Mouse (Mus musculus): ENCODE data around the gene Fance. TPM values are rescaled to one million over a fixed set of nuclear protein-coding genes. Genes with fewer than 3 reads are reported as not detected.
"Not testable (repeated sequence)": the region's sequence is repeated elsewhere in the genome, so short reads cannot be mapped to it uniquely, and the experiment has no call there.

Fance gene
- total RNA-seq, 2 experiments from 2014 or later: 25.2 to 27.9 TPM

DNA sequence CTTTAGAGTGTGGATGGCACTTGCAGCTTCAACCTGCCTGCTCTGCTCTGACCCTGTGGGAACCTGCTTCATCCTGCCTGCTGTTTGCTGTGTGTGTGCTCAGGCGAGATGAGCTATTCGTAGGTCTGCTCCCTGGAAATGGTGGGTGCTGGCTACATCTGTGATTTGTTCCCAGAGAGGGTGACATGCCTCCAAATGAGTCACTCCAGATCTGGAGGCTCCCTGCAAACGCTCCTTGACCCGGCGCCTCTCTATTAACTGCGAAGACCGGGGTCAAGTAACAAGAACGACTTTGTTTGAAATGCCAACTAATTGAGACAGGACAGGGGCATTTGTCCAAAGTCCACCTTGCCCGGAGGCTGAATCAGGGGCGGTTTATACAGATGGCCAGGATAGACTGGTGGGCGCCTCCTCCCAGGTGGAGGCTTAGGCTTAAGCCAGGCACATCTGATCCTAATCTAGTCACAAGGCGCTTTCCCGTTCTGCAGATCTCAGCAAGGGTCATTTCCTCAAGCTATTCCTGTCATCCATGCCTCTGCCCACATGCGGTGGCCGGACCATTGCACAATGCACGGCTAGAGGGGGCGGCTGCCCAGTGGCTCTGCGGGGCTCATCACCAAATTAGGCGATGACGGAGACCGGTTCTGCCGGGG, 14.5 kb downstream of the Fance start:
- DNase-seq: no peak

GRCm38 (mm10) chr17:28328366-28328928, 15.1 kb downstream of the Fance start, which contains the start of gene Rpl10a:
TSS of gene Rpl10a (plus strand) at chr17:28328471.
- peak; percentile 97 for DNase-seq

GRCm38 (mm10) chr17:28328946-28329345, 15.6 kb downstream of the Fance start:
- no peak for DNase-seq

GRCm38 (mm10) chr17:28329503-28330231, 16.3 kb downstream of the Fance start:
- DNase-seq: no peak

DNA sequence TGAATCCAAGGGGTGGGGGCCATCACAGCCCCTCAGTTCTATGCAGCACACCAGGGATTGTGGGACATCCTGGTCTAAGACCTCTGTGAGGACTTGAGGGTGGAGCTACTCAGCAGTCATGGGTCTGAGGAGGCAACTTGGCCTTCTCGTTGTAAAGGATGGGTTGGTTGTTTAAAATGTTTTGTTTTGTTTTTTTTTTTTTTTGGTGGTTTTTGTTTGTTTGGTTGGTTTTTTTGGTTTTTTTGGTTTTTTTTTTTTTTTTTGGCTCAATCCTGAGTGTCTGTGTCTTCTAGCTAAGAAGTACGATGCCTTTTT, 16.9 kb downstream of the Fance start:
- DNase-seq: no peak

DNA sequence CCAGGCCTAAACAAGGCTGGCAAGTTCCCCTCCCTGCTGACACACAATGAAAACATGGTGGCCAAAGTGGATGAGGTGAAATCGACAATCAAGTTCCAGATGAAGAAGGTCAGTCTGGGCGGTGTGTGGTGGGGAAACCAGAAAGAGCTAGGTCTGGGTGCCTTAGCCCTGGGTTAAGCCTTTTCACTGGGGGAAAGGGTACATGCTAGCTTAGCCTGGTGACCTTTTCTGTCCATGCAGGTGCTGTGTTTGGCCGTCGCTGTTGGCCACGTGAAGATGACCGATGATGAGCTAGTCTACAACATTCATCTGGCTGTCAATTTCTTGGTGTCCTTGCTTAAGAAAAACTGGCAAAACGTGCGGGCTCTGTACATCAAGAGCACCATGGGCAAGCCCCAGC, 17.3 kb downstream of the Fance start:
- DNase-seq: not testable (repeated sequence)

DNA sequence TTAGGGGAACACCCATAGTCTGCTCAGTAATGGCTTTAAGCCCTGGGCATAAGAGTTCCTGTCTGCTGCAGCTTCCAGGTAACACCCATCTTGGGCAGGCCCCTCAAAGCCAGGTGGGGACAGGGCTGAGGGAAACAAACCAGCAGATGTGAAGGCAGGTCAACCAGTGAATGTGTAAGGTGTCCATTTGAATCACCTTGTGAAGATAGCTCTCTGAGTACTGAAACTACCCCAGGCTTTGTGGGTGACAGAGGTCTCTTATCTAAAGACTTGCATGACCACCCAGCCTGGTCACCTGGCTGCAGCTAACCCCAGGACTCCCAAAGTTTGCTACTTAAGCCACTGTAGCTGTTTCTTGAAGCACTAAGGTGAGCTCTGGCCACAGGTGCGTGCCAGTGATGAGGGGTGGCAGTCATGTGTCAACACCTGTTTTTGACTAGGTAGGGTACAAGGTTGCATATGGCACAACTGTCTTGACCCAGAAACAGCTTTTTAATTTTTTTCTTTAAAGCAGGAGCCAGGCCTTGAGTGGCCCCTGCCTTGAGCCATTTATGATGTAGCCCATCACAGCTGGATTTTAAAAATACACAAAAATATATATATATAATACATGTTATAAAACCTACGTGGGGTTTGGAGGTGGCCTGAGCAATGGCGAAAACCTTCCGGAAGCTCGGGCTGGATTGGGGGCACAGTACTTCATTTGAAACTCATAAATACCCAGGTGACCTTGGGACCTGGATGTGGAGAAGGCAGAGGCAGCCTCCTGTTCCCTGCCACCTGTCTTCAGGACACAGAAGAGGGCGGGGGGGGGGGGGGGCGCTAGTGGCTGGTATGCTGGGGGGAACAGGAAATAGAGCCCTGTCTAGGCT, 18.2 kb downstream of the Fance start:
- no peak for DNase-seq

GRCm38 (mm10) chr17:28332113-28332914, 19.0 kb downstream of the Fance start:
- no peak for DNase-seq

- no peak for DNase-seq
Observed at GRCm38 (mm10) chr17:28332915-28333546, 19.7 kb downstream of the Fance start.

DNA sequence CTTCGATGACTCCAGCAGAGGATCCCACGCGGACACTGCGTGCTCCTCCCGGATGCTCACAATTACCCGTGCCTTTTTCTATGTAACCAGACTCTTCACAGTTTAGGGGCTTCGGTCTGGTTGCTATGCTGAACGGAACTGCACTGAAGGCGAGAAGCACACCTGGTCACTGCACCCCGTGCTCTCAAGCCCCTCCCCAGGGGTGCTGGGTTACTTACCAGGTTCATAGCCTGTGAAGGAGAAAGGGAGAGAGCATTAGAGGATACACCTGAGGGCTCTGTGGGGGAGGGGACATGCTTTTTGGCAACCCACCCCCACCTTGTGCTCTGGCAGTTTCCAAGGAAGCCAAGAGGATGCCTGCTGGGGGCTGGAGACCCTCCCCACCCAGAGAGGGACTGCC, 21.9 kb downstream of the Fance start:
- DNase-seq: no peak

GRCm38 (mm10) chr17:28337547-28337946, 24.2 kb downstream of the Fance start:
- no peak for DNase-seq

DNA sequence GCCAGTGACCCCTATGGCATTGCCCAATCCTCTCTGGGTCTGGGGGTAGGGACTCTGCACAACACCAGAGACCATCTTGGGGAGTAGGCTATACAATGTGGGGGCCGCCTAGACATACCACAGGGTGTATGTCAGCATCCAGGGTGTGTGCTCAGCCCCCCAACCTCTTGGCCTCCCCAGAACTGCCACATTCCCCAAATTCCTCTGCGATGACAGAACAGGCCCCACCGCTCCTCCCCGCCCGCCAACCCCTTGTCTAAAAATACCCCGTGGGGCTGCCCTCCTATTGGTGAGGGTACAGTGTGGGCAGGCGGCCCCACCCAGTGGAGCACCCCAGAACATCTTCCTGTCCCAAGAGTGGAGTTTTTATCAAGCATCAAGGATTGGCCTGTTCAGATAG, 27.3 kb downstream of the Fance start:
- DNase-seq: no peak

DNA sequence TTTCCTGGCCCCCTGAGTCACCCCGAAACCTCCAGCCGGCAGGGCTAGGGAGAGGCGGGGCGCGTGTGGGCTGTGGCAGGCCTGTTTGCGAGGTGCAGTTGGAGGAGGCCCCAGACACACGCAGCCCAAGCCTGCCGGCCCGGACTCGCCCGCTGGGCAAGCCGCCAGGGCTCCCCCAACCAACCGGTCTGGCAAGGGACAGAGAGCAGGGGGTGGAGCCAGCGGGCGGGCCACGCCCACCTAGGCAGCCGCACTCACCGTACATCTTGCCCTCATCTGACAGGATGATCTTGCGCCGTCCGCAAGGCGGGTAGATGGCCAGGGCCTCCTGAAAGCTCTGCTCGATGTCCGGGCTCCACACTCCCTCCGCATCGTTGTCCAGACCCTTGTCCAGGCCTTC, 27.8 kb downstream of the Fance start:
- DNase-seq: peak; percentile 63 to 72

GRCm38 (mm10) chr17:28344050-28344607, 30.8 kb downstream of the Fance start:
- no peak for DNase-seq

- no peak for DNase-seq
Observed at GRCm38 (mm10) chr17:28344670-28345069, 31.4 kb downstream of the Fance start.

DNA sequence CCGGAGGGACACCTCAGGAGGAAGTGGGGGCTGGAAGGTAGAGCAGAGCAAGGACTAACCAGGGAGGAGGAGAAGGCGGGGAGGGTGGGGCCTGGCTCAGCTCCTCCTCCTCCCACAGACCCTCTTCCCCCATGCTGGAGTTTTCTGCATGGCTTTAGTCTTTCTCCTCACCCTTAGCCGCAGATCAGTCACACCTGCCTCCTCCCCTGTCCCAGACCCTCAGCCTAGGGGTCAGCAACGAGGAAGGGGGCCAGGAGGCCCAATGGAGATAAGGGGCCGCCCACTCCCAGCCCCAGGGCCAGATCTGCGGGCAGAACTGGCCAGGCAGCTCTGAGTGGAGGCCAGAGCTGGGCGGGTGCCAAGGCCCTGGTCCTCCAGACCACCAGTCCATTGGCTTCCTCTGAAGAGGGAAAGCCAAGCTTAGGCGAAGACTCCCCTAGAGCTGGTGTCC, 32.0 kb downstream of the Fance start:
- DNase-seq: no peak

- DNase-seq: no peak
Observed at GRCm38 (mm10) chr17:28345882-28346281, 32.6 kb downstream of the Fance start.

DNA sequence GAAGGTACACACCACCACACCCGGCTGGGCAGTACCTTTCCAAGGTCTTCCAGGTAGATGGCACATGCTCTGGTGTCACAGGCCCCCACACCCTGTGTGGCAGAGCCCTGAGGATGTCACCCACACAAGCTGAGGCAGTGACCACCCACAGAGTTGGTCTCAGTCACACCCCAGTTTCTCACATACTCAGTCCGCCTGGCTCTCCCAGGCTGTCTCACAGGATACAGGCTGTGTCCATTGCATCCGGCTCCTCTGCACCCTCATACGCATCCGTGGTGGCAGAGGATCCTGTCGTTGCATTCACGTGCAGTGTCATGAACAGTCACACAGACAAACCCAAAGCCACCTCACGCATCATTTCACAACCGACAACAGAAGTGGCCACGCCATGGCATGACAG, 34.0 kb downstream of the Fance start:
- no peak for DNase-seq

DNA sequence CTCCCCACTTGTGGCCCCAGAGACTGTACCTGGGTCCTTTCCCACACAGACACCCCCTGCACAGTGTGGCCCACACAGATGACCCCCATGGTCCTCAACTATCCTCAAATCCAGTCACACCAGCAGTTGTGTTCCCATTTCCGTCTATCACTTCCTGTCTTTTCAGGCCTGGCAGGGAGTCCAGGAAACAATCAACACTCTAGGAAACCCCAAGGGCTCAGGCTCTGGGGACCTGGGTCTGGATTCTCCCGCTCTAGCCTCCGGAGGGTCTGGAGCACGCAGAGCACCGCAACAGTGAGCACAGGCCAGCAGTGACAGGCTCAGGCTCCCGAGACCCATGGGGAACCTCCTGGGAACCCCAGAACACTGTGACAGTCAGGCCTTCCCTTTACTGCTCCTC, 34.9 kb downstream of the Fance start:
- no peak for DNase-seq

- DNase-seq: no peak
Observed at GRCm38 (mm10) chr17:28349264-28349880, 36.1 kb downstream of the Fance start.

Data from layer of hippocampus, postnatal 36 days (tissue).